Mouse (Mus musculus) kidney, adult 18-20 months (tissue): Measurements from ENCODE around the gene Olfr1196.
"Not testable (repeated sequence)": the region's sequence is repeated elsewhere in the genome, so short reads cannot be mapped to it uniquely, and the experiment has no call there.

ENCODE experiments used
- DNase-seq: peaks from one replicate; pipeline ENCODE4 v3.0.0; 2021

Olfr1196 gene

DNA sequence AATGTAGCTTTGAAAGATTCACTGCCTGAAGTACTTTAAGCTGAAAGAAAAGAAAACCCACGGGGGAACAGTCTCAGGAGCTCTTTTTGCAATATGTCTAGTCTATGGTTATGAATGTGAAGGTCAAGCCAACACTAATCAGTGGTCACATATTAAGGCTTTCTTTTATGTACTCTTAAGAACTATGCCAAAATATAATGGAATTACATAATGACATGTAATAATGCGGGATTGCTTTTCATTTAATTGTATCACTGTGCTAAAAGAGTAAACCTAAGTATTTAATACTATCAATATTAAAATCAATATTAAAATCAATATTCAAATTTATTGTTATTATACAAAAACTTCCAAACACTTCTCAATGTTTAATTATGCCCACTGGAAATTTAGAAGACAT is at the start of gene Olfr1196:
Gene Olfr1196, minus strand, starts transcription at position 101 of the 400 bp plus-strand sequence.
- no peak for DNase-seq

GRCm38 (mm10) chr2:88751270-88751669 is 46.9 kb upstream of the Olfr1196 start, which contains the start of gene Olfr1198:
Gene Olfr1198, minus strand, starts transcription at chr2:88751370.
- DNase-seq = no peak

DNA sequence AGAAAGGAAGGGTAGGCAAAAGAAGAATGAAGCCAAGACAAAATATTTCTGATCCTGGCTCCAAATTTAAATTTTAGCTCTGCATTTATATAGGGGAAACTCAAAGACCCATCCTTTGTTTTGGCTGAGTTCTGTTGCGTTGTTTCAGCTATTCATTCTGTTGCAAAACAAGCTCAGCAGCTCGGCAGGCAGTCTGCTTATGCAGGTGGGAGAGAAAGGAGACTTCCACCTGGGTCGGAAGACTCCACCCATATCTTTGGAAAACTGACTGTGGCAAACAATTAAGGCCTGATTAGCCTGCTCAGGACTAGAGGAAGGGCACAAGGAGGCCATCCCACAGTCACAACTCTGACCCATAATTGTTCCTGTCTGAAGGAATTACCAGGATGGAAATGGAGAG is 39.0 kb upstream of the Olfr1196 start:
- DNase-seq = no peak

- DNase-seq = no peak
Measured at GRCm38 (mm10) chr2:88732266-88732665, 27.9 kb upstream of the Olfr1196 start, which contains the start of gene Olfr1197. Gene Olfr1197, minus strand, starts transcription at chr2:88732366.

- no peak for DNase-seq
Measured at GRCm38 (mm10) chr2:88689087-88689486, 15.3 kb downstream of the Olfr1196 start, which contains the start of gene Olfr1195. Gene Olfr1195, minus strand, starts transcription at chr2:88689187.

DNA sequence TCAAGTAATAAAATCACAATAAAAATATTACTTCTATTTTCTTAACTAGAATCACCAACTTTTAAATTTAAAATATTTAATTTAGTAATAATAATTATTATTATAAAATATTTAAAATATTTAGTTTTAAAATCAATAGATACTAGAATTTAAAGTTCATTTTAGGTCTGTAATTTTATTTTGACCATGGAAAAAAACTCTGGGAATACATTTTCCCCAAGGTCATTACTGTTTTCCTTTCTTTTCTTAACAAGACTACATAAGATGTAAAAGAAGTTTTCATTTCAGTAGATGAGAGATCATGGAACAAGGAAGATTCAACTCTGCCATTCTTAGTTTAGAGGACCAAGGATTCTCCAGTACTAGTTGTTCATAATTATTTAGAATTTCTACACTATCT is 29.1 kb downstream of the Olfr1196 start, which contains the start of gene Olfr1193:
Gene Olfr1193, plus strand, starts transcription at position 301 of the 400 bp plus-strand sequence.
- DNase-seq = not testable (repeated sequence)

DNA sequence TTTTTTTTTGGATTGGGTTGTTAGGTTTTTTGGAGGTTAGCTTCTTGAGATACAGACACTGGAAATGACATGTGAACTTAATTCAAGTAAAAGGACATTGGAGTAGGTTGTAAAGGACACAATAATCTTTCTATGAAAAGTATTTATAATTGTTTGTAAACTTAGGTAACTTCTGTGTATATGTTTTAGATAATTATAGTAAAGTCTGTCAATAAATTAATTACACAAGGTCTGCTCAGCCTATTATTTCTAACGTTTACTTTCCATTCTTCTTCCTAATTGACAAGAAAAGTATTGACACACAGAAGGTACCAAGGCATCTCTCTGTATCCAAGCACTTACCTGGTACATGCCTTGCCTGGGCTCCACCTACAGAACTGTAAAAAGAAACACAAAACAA is 56.2 kb downstream of the Olfr1196 start, which contains the start of gene Olfr1192-ps1:
Gene Olfr1192-ps1, plus strand, starts transcription at position 301 of the 400 bp plus-strand sequence.
- DNase-seq = no peak
